ENCODE assay signal across 9 mouse cellular contexts in the genomic region with DNA sequence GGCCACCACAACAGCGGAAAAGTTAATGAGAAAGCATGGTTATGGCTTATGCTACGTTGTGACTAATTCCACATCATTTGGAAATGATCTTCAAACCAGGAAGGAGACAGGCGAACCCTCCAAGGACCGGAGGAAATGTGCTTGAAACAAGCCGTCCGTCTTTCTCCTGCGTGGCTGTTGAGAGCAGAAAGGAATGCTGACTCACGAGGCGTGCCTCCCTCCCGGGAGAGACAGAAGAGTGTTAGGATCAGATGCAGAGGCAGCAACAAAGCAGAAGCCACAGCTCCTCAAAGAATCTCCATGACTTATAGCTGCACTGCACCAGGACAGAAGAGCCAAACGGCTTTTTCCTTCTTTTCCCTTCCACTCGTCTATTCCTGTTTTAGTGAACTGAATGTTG.
A peak's percentile ranks its signal among the peaks of the same experiment; 100 is the strongest.
DNase-seq lines count a peak whose midpoint lies in the region; ATAC-seq and TF ChIP-seq lines count a peak whose summit lies in the region.
"Had no signal": no experiment of that assay in that cellular context is flagged by ENCODE, and none has a peak within 500 bp of the region (broad histone marks: within the 10 kb centered on the region; RNA-seq: fewer than 3 reads in every experiment).

No protein-coding gene starts in this region.

- ATAC-seq in forebrain, embryonic 11.5 days (replicated peaks; ENCODE audit: low FRiP score) = no peak
- peak; percentile 92 for ATAC-seq in common myeloid progenitor, adult 5-6 weeks (replicated peaks; ENCODE audit: low read depth, poor library complexity, severe bottlenecking)
- no peak for ATAC-seq in heart, embryonic 12.5 days (ENCODE audit: insufficient number of reproducible peaks, low FRiP score)
- ATAC-seq in lung, embryonic 14.5 days (ENCODE audit: insufficient read depth) = peak; percentile 35; the same call in 1 of the 2 replicates

- 44% methylated on average over 12 of the region's 12 CpGs for WGBS in forebrain, embryonic 10.5 days
- WGBS in forebrain, embryonic 11.5 days = 34% methylated on average over 12 of the region's 12 CpGs
- WGBS in heart, embryonic 12.5 days = 15% methylated on average over 12 of the region's 12 CpGs
- 16% methylated on average over 12 of the region's 12 CpGs for WGBS in lung, embryonic 14.5 days

- H3K4me3 ChIP-seq in forebrain, embryonic 10.5 days = no peak overlapping the region
- H3K4me3 ChIP-seq in forebrain, embryonic 11.5 days (ENCODE audit: low read depth, low read length) = no peak overlapping the region
- H3K4me3 ChIP-seq in heart, embryonic 12.5 days = no peak overlapping the region
- H3K4me3 ChIP-seq in lung, embryonic 14.5 days (ENCODE audit: low read depth, low read length) = no peak overlapping the region
- H3K4me3 ChIP-seq: neural tube, embryonic 13.5 days had no signal

- H3K4me2 ChIP-seq in forebrain, embryonic 11.5 days (ENCODE audit: low read depth, low read length, severe bottlenecking) = no peak overlapping the region
- H3K4me2 ChIP-seq in heart, embryonic 12.5 days = peak overlapping the region; percentile 40
- no peak overlapping the region for H3K4me2 ChIP-seq in lung, embryonic 14.5 days
- H3K4me2 ChIP-seq: neural tube, embryonic 13.5 days had no signal

- H3K36me3 ChIP-seq in forebrain, embryonic 10.5 days (replicated peaks) = peaks cover 57% of the 10 kb centered on the region
- peaks cover 2% of the 10 kb centered on the region; the same call in 1 of the 2 replicates for H3K36me3 ChIP-seq in forebrain, embryonic 11.5 days (ENCODE audit: control insufficient read depth, insufficient read depth, low read length)
- peaks cover 17% of the 10 kb centered on the region for H3K36me3 ChIP-seq in heart, embryonic 12.5 days
- peaks cover 47% of the 10 kb centered on the region for H3K36me3 ChIP-seq in lung, embryonic 14.5 days (ENCODE audit: insufficient read depth)

- no peak for TF ChIP-seq CTCF in lung, embryonic 14.5 days (IDR thresholded peaks at IDR 0.05; ENCODE audit: low read depth)

- H3K9me3 ChIP-seq in forebrain, embryonic 10.5 days = no peaks in the 10 kb centered on the region
- no peaks in the 10 kb centered on the region for H3K9me3 ChIP-seq in forebrain, embryonic 11.5 days (ENCODE audit: control insufficient read depth, low read length)
- H3K9me3 ChIP-seq in heart, embryonic 12.5 days (replicated peaks) = no peaks in the 10 kb centered on the region
- no peaks in the 10 kb centered on the region for H3K9me3 ChIP-seq in lung, embryonic 14.5 days (ENCODE audit: low read depth, low read length)
- H3K9me3 ChIP-seq: neural tube, embryonic 13.5 days had no signal

- peak overlapping the region; percentile 4; the same call in 1 of the 2 replicates for H3K27ac ChIP-seq in forebrain, embryonic 10.5 days
- no peak overlapping the region for H3K27ac ChIP-seq in forebrain, embryonic 11.5 days (ENCODE audit: low read depth, low read length)
- no peak overlapping the region for H3K27ac ChIP-seq in heart, embryonic 12.5 days (ENCODE audit: poor library complexity, severe bottlenecking)
- no peak overlapping the region for H3K27ac ChIP-seq in lung, embryonic 14.5 days (ENCODE audit: low read depth)
- H3K27ac ChIP-seq: neural tube, embryonic 13.5 days had no signal

- DNase-seq in forebrain, embryonic 10.5 days (ENCODE audit: extremely low spot score, low spot score) = peak; percentile 18
- no peak for DNase-seq in forebrain, embryonic 11.5 days (ENCODE audit: low spot score)
- peak; percentile 67 for DNase-seq in 3134 (ENCODE audit: extremely low read depth, insufficient read length, low spot score)
- DNase-seq in lung, embryonic 14.5 days = peak; percentile 59
- DNase-seq in yolk sac, embryonic 10.5 days (ENCODE audit: low spot score) = peak; percentile 49
- DNase-seq in B cell, adult 2 months = no peak

- H3K27me3 ChIP-seq in forebrain, embryonic 10.5 days (ENCODE audit: poor library complexity, severe bottlenecking) = no peaks in the 10 kb centered on the region
- no peaks in the 10 kb centered on the region for H3K27me3 ChIP-seq in forebrain, embryonic 11.5 days (ENCODE audit: control insufficient read depth, insufficient read depth, low read length)
- no peaks in the 10 kb centered on the region for H3K27me3 ChIP-seq in heart, embryonic 12.5 days (replicated peaks)
- no peaks in the 10 kb centered on the region for H3K27me3 ChIP-seq in lung, embryonic 14.5 days (ENCODE audit: insufficient read depth, low read length)
- H3K27me3 ChIP-seq: neural tube, embryonic 13.5 days had no signal

- H3K9ac ChIP-seq in forebrain, embryonic 11.5 days (ENCODE audit: low read length) = no peak overlapping the region
- no peak overlapping the region for H3K9ac ChIP-seq in heart, embryonic 12.5 days
- no peak overlapping the region for H3K9ac ChIP-seq in lung, embryonic 14.5 days
- H3K9ac ChIP-seq: neural tube, embryonic 13.5 days had no signal

- H3K4me1 ChIP-seq in forebrain, embryonic 10.5 days = peaks cover 22% of the 10 kb centered on the region
- no peaks in the 10 kb centered on the region for H3K4me1 ChIP-seq in forebrain, embryonic 11.5 days (replicated peaks; ENCODE audit: control insufficient read depth, insufficient read depth, low read length)
- peaks cover 30% of the 10 kb centered on the region for H3K4me1 ChIP-seq in heart, embryonic 12.5 days (replicated peaks)
- no peaks in the 10 kb centered on the region for H3K4me1 ChIP-seq in lung, embryonic 14.5 days (ENCODE audit: insufficient read depth)

Comparison
In these comparisons a context has a peak if more than half of its experiments do, and no peak if none do; other contexts are left out.
1. DNase-seq: peak in forebrain, embryonic 10.5 days (single experiment), 3134 (single experiment), lung, embryonic 14.5 days (single experiment) and yolk sac, embryonic 10.5 days (single experiment); none in forebrain, embryonic 11.5 days (single experiment) and B cell, adult 2 months (0 of 2).
2. ATAC-seq: peak in common myeloid progenitor, adult 5-6 weeks (single experiment) and lung, embryonic 14.5 days (single experiment); none in forebrain, embryonic 11.5 days (single experiment) and heart, embryonic 12.5 days (single experiment).